Mouse (Mus musculus): Measurements from ENCODE around the gene Msi2. TPM values are rescaled to one million over a fixed set of nuclear protein-coding genes. Genes with fewer than 3 reads are reported as not detected.

The Msi2 gene
- polyA plus RNA-seq, 1 experiment from 2014 or later = 29.1 TPM

DNA sequence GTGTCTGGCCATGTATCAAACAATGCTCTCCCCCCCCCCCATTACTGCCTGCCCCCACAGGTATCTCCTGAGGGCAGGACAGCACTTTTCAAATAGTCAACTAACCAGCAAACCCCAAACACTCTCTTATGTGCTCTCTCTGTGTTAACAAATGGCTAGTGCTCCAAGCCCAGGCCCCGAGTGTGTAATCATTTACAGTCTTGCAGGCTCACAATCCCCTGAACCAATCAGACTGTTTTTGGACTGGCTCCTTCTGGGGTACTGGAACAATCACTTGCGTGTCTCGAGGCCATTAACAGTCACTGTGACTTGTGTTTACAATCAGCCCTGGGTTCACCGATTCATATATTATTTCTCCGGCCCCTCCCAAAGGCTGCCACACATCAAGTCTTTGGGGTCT, 423.0 kb downstream of the Msi2 start:
- H3K36me3 ChIP-seq = no peaks in the 10 kb centered on the region
- no peak overlapping the region for H3K9ac ChIP-seq
- ATAC-seq (replicated peaks; ENCODE audit: low FRiP score) = peak; percentile 60
- no peaks in the 10 kb centered on the region for H3K9me3 ChIP-seq (replicated peaks)
- peak overlapping the region; percentile 81 for H3K27ac ChIP-seq
- H3K27me3 ChIP-seq = peaks cover 26% of the 10 kb centered on the region
- peaks cover 49% of the 10 kb centered on the region for H3K4me1 ChIP-seq
- H3K4me3 ChIP-seq (replicated peaks) = peak overlapping the region; percentile 41
- WGBS = 38% methylated on average over 5 of the region's 5 CpGs
- H3K4me2 ChIP-seq = peak overlapping the region; percentile 64

DNA sequence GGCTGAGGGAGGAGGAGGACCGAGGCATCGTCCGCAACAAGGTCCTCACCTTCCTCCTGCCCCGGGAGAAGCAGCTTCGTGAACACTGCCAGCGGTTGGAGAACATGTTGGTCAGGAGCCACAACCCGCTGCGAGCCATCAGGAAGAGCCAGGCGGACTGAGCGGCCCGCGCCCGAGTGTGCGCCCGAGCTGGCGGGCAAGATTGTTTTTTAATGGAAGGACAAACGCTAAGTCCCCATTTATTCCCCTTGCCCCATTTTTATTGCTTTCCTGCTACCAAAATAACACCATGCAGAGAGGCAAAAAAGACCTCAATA, 424.0 kb downstream of the Msi2 start:
- peak overlapping the region; percentile 64 for H3K4me2 ChIP-seq
- ATAC-seq (replicated peaks; ENCODE audit: low FRiP score) = no peak
- peaks cover 49% of the 10 kb centered on the region for H3K4me1 ChIP-seq
- H3K27me3 ChIP-seq = peaks cover 18% of the 10 kb centered on the region
- no peaks in the 10 kb centered on the region for H3K36me3 ChIP-seq
- peak overlapping the region; percentile 41 for H3K4me3 ChIP-seq (replicated peaks)
- 18% methylated on average over 17 of the region's 17 CpGs for WGBS
- H3K9ac ChIP-seq = peak overlapping the region; percentile 51
- H3K9me3 ChIP-seq (replicated peaks) = no peaks in the 10 kb centered on the region
- peak overlapping the region; percentile 81 for H3K27ac ChIP-seq

- Histone ChIP-seq H3K9ac (peak within 1 kb of the TSS; percentile 51), H3K9me3 (replicated peaks) (no peaks in the 10 kb centered on the region), H3K27ac (peak within 1 kb of the TSS; percentile 81), H3K4me3 (replicated peaks) (peak within 1 kb of the TSS; percentile 41), H3K27me3 (peaks cover 18% of the 10 kb centered on the region), H3K36me3 (no peaks in the 10 kb centered on the region), H3K4me2 (peak within 1 kb of the TSS; percentile 64), H3K4me1 (peaks cover 54% of the 10 kb centered on the region)
- WGBS = 21% methylated on average over 20 of the region's 20 CpGs
- peak; percentile 46; the same call in 1 of the 2 replicates for ATAC-seq (replicated peaks; ENCODE audit: low FRiP score)
Measured at GRCm38 (mm10) chr11:88293631-88294393, 424.5 kb downstream of the Msi2 start, which contains the start of gene Ccdc182. TSS of gene Ccdc182 (plus strand) at chr11:88294058.

GRCm38 (mm10) chr11:88291688-88292087, 426.6 kb downstream of the Msi2 start:
- H3K27ac ChIP-seq = no peak overlapping the region
- no peak overlapping the region for H3K4me2 ChIP-seq
- H3K4me3 ChIP-seq (replicated peaks) = no peak overlapping the region
- H3K9ac ChIP-seq = no peak overlapping the region
- WGBS = 36% methylated on average over 4 of the region's 4 CpGs
- H3K4me1 ChIP-seq = peaks cover 49% of the 10 kb centered on the region
- ATAC-seq (replicated peaks; ENCODE audit: low FRiP score) = no peak
- peaks cover 23% of the 10 kb centered on the region for H3K27me3 ChIP-seq
- H3K9me3 ChIP-seq (replicated peaks) = no peaks in the 10 kb centered on the region
- H3K36me3 ChIP-seq = no peaks in the 10 kb centered on the region

DNA sequence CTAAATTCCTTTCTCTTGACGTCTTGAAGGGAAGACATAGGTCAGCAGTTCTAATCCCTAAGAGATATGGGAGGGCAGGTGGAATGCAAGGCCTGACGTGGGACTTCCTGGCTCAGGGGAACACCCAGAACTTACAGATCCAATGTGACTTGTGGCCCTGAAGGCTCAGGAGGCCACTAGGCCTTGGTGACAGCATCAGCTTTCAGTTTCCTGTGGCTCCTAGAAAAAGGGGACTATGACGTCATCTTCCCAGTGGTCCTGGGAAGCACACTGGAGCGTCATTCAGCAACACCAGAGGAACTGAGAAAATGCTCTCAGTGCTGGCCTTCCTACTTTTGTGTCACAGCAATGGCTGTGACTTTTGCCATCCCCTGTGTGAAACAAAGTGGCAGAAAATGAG, 427.1 kb downstream of the Msi2 start:
- H3K9me3 ChIP-seq (replicated peaks) = no peaks in the 10 kb centered on the region
- 64% methylated on average over 4 of the region's 4 CpGs for WGBS
- H3K4me3 ChIP-seq (replicated peaks) = no peak overlapping the region
- H3K36me3 ChIP-seq = no peaks in the 10 kb centered on the region
- no peak overlapping the region for H3K27ac ChIP-seq
- H3K27me3 ChIP-seq = peaks cover 23% of the 10 kb centered on the region
- peaks cover 48% of the 10 kb centered on the region for H3K4me1 ChIP-seq
- ATAC-seq (replicated peaks; ENCODE audit: low FRiP score) = no peak
- H3K9ac ChIP-seq = no peak overlapping the region
- no peak overlapping the region for H3K4me2 ChIP-seq

Small RNA genes lying within 50 kb of the gene (microRNA-seq; reads per million reads assigned to microRNA genes)
- 3.4 reads per million, percentile 17 among the genes with 10 or more reads in this experiment for gene Mir378b

Other genes with a start within 250 kb of the Msi2 start
- gene Akap1, start 146.1 kb upstream of the Msi2 start, polyA plus RNA-seq (2015; fragmentation: Nextera tagmentation; extraction: Ambion mirVana) = 20.8 and 22.2 TPM in 2 replicates
- gene Scpep1, start 237.0 kb upstream of the Msi2 start, polyA plus RNA-seq (2015; fragmentation: Nextera tagmentation; extraction: Ambion mirVana) = 128 and 130 TPM in 2 replicates
- not detected in 2 replicates for gene Elobl, start 248.4 kb upstream of the Msi2 start, polyA plus RNA-seq (2015; fragmentation: Nextera tagmentation; extraction: Ambion mirVana)

Measured in kidney, embryonic 15.5 days (tissue).